Mouse (Mus musculus) right cerebral cortex, adult 2 months (tissue): ENCODE data around the gene Pglyrp1.
A peak's percentile ranks its signal among the peaks of the same experiment; 100 is the strongest.

Experiments used
- DNase-seq, 2 experiments: peaks; one replicate each; pipeline ENCODE4 v3.0.0; 2021 to 2022; ENCODE audit warnings: low spot score in 2 of 2

The Pglyrp1 gene

DNA sequence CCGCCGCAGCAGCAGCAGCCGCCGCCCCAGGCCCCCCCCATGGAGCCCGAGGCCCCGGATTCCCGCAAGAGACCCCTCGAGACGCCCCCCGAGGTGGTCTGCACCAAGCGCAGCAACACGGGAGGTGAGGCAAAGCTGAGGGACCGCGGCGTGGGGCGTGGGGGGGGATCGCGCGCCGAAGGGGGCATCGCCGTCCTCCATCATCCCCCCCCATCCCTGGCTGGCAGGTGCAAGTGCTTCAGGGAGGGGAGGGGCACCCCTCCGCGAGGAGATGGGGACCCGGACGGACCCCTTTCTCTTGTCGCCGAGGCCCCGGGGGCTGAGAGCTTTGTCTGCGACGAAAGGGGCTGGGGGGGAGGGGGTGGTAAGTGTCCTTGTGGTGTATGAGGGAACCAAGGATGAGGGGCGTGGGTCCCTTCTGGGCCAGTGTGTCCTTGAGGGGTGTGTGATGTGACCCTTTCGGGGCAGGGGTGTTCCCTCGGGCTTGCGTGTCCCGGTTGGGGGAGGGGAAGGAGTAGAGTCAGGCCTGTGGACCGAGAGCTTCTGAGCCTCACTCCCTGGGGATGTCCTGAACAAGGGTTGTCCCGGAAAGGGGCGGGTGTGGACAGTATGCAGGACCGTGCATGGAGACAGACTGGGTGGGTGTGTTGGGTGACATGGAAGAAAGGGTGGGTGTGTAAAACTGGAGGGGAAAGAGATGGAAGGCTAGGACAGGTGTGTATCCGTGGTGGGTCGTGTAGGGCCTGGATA lies 55.1 kb downstream of the Pglyrp1 start:
- DNase-seq, result peak in 1 of 2 experiments; percentile 40

DNA sequence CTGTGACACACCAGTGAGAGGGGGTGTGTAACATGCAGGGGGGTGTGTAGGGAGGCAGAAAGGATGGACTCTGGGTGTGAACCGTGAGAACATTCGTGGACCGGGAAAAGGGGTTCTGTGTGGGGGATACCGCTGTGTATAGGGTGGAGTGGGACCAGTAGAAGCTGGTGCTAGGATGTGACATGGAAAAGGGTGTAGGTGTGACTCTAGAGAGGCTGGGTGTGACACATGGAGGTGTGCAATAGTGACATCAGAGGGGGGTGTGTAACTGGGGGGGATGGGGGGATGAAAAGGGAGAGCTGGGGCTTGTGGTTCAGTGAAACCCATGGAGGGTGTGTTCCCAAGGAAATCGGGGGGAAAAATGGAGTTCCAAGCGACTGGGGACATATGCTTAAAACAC lies 55.8 kb downstream of the Pglyrp1 start:
- DNase-seq, result peak in 1 of 2 experiments; percentile 21

DNA sequence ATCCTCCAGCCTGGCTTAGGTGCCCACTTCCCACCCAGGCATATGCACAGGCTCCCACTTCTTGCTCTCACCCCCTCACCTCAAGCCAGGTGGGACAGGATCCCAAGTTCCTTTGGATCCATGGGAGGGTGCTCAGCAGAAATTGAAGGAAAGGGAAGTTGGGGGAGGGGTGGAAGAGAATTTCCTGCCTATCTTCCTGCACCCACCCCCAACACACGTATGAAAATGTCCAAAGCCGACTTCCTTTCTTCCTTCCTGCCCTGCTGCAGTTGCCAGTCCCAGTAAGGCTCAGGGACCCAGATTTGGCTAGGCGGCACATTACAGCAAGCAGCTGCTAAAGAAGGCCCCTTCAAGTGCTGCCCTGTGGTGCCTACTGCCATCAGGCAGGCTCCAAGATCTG lies 56.6 kb downstream of the Pglyrp1 start:
- DNase-seq, result no peak
